In genomic region chr19:21138998-21139495, GRCm38 (mm10) we compare ENCODE assay signal across 23 mouse cellular contexts.
DNase-seq lines count a peak whose midpoint lies in the region; ATAC-seq and TF ChIP-seq lines count a peak whose summit lies in the region.
"Had no signal": no experiment of that assay in that cellular context is flagged by ENCODE, and none has a peak within 500 bp of the region (broad histone marks: within the 10 kb centered on the region; RNA-seq: fewer than 3 reads in every experiment).

No protein-coding gene starts in this region.

- no peak overlapping the region for H3K4me2 ChIP-seq in intestine, embryonic 14.5 days (ENCODE audit: low read length)
- H3K4me2 ChIP-seq: embryonic facial prominence, embryonic 12.5 days; forebrain, embryonic 12.5 days; heart, embryonic 11.5 days; heart, embryonic 15.5 days; hindbrain, embryonic 13.5 days had no signal

- H3K36me3 ChIP-seq in intestine, embryonic 14.5 days (ENCODE audit: control insufficient read depth, insufficient read depth, low read length), result no peaks in the 10 kb centered on the region
- H3K36me3 ChIP-seq: embryonic facial prominence, embryonic 12.5 days; forebrain, embryonic 12.5 days; heart, embryonic 15.5 days; hindbrain, embryonic 13.5 days had no signal

- peaks cover 2% of the 10 kb centered on the region; the same call in 1 of the 2 replicates for H3K4me1 ChIP-seq in intestine, embryonic 14.5 days (replicated peaks; ENCODE audit: control insufficient read depth, insufficient read depth, low read length)
- H3K4me1 ChIP-seq in lung, adult 2 months (ENCODE audit: control insufficient read depth, insufficient read depth, low read length), result peaks cover 4% of the 10 kb centered on the region
- H3K4me1 ChIP-seq: heart, embryonic 15.5 days had no signal

- H3K9ac ChIP-seq in intestine, embryonic 14.5 days (ENCODE audit: low read length), result no peak overlapping the region
- H3K9ac ChIP-seq: embryonic facial prominence, embryonic 12.5 days; forebrain, embryonic 12.5 days; heart, embryonic 15.5 days; hindbrain, embryonic 13.5 days had no signal

- H3K4me3 ChIP-seq in intestine, embryonic 14.5 days (ENCODE audit: low read depth, low read length), result no peak overlapping the region
- H3K4me3 ChIP-seq in lung, adult 2 months (replicated peaks; ENCODE audit: extremely low read depth, low read depth, low read length), result no peak overlapping the region
- no peak overlapping the region for H3K4me3 ChIP-seq in left cerebral cortex, adult 2 months
- H3K4me3 ChIP-seq: embryonic facial prominence, embryonic 12.5 days; forebrain, embryonic 12.5 days; heart, adult 2 months; heart, embryonic 15.5 days; hindbrain, embryonic 13.5 days had no signal

- TF ChIP-seq POLR2A in lung, adult 2 months (IDR thresholded peaks at IDR 0.05; ENCODE audit: borderline replicate concordance, extremely low read depth, low read depth, low read length), result no peak

- H3K27me3 ChIP-seq in intestine, embryonic 14.5 days (replicated peaks; ENCODE audit: control insufficient read depth, insufficient read depth, low read length), result no peaks in the 10 kb centered on the region
- H3K27me3 ChIP-seq: embryonic facial prominence, embryonic 12.5 days; forebrain, embryonic 12.5 days; heart, embryonic 15.5 days; hindbrain, embryonic 13.5 days had no signal

- TF ChIP-seq CTCF in lung, adult 2 months (IDR thresholded peaks at IDR 0.05; ENCODE audit: insufficient read depth, low read length), result no peak
- no peak for TF ChIP-seq CTCF in left cerebral cortex, adult 2 months (IDR thresholded peaks at IDR 0.05)

- no peak overlapping the region for H3K27ac ChIP-seq in intestine, embryonic 14.5 days (ENCODE audit: low read depth)
- no peak overlapping the region for H3K27ac ChIP-seq in left cerebral cortex, adult 2 months
- H3K27ac ChIP-seq: embryonic facial prominence, embryonic 12.5 days; forebrain, embryonic 12.5 days; heart, adult 2 months; heart, embryonic 15.5 days; hindbrain, embryonic 13.5 days had no signal

- no peak for ATAC-seq in intestine, embryonic 14.5 days (replicated peaks; ENCODE audit: low FRiP score, low TSS enrichment, low read depth)
- peak; percentile 38; the same call in 1 of the 2 replicates for ATAC-seq in megakaryocyte, adult 5-6 weeks (ENCODE audit: poor library complexity, severe bottlenecking)
- ATAC-seq: CD4-positive, CD25-positive, alpha-beta regulatory T cell, adult 4 months; forebrain, embryonic 16.5 days; Patski had no signal

- DNase-seq in 416B (ENCODE audit: low read depth) (peak; percentile 51), ES-CJ7 (ENCODE audit: low read depth, low spot score) (peak; percentile 3)
- DNase-seq in intestine, embryonic 14.5 days (ENCODE audit: low spot score), result peak; percentile 48
- DNase-seq in lung, adult 2 months, result no peak
- no peak for DNase-seq in frontal cortex, postnatal 25 days (ENCODE audit: low spot score in 2 of 2)
- DNase-seq in left cerebral cortex, adult 2 months (ENCODE audit: extremely low spot score in 1 of 2, low spot score in 2 of 2), result no peak
- DNase-seq: adrenal gland, adult 8-10 months; B cell, adult 2 months; cerebellum, adult 11 months; cerebellum, adult 8-10 months; cerebellum, postnatal 25 days; heart, adult 2 months; heart, postnatal 14 days; kidney, adult 18-20 months had no signal

- H3K9me3 ChIP-seq in intestine, embryonic 14.5 days (ENCODE audit: control insufficient read depth, low read length), result no peaks in the 10 kb centered on the region
- H3K9me3 ChIP-seq: embryonic facial prominence, embryonic 12.5 days; forebrain, embryonic 12.5 days; heart, embryonic 15.5 days; hindbrain, embryonic 13.5 days had no signal

- intact Hi-C loops in left cerebral cortex, adult 2 months (cut with DNase I), result loop anchor here (5.0 kb wide), 1 partner anchor 133 kb away; the partner anchor contains the start of gene Zfand5

- WGBS in intestine, embryonic 14.5 days, result 77% methylated on average over 8 of the region's 8 CpGs
- WGBS in lung, adult 2 months, result 68% methylated on average over 8 of the region's 8 CpGs

Comparison
In these comparisons a context has a peak if more than half of its experiments do, and no peak if none do; other contexts are left out.
1. DNase-seq: peak in 416B (single experiment), ES-CJ7 (single experiment) and intestine, embryonic 14.5 days (single experiment); none in lung, adult 2 months (single experiment), frontal cortex, postnatal 25 days (0 of 2) and left cerebral cortex, adult 2 months (0 of 2).